Mouse (Mus musculus) stomach, embryonic 15.5 days (tissue): ENCODE measurements around the gene Gm21830. TPM values are rescaled to one million over a fixed set of nuclear protein-coding genes. Genes with fewer than 3 reads are reported as not detected.
"Not testable (repeated sequence)": the region's sequence is repeated elsewhere in the genome, so short reads cannot be mapped to it uniquely, and the experiment has no call there.

Experiments used
- ATAC-seq: fragments of 200-750 bp; cut with Nextera tagmentation; 2 replicates; pipeline ENCODE4 v1.8.0; 2017; ENCODE audit warnings: low read depth, moderate number of reproducible peaks, moderate TSS enrichment; ENCODE audit not compliant: insufficient read depth, low FRiP score
- H3K27ac ChIP-seq: fragments of 300-500 bp; sonication (generic); 2 replicates; pipeline ENCODE4 v1.5.1; 2015; ENCODE audit warnings: mild to moderate bottlenecking, inconsistent platforms
- H3K27me3 ChIP-seq: fragments of 300-500 bp; sonication (generic); replicated peaks from 2 replicates; pipeline ENCODE4 v1.6.1; 2015; ENCODE audit warnings: inconsistent platforms
- H3K36me3 ChIP-seq: fragments of 300-500 bp; sonication (generic); 2 replicates; pipeline ENCODE4 v1.6.1; 2015; ENCODE audit warnings: inconsistent platforms
- H3K4me1 ChIP-seq: fragments of 300-500 bp; sonication (generic); 2 replicates; pipeline ENCODE4 v1.6.1; 2015; ENCODE audit warnings: inconsistent platforms
- H3K4me2 ChIP-seq: fragments of 300-500 bp; sonication (generic); 2 replicates; pipeline ENCODE4 v1.6.1; 2015; ENCODE audit warnings: mild to moderate bottlenecking, inconsistent platforms
- H3K4me3 ChIP-seq: fragments of 300-500 bp; sonication (generic); replicated peaks from 2 replicates; pipeline ENCODE4 v1.5.1; 2015; ENCODE audit warnings: inconsistent platforms
- H3K9ac ChIP-seq: fragments of 300-500 bp; sonication (generic); 2 replicates; pipeline ENCODE4 v1.6.1; 2015; ENCODE audit warnings: inconsistent platforms
- H3K9me3 ChIP-seq: fragments of 300-500 bp; sonication (generic); 2 replicates; pipeline ENCODE4 v1.6.1; 2016; ENCODE audit warnings: inconsistent platforms
- WGBS: fragments of 180-500 bp; shearing (Covaris S2); methylation state at CpG from one replicate; pipeline ENCODE4 v1.1.7; 2015; 5-methylcytosine and 5-hydroxymethylcytosine counted together
- polyA plus RNA-seq: library from polyadenylated mRNA; unstranded; fragments of >200 nt; fragmentation: Nextera tagmentation; extraction: Ambion mirVana; gene quantifications from 2 replicates; pipeline ENCODE4 v1.2.1, GENCODE M21; 2015

The Gm21830 gene
- polyA plus RNA-seq: not detected in 2 replicates

DNA sequence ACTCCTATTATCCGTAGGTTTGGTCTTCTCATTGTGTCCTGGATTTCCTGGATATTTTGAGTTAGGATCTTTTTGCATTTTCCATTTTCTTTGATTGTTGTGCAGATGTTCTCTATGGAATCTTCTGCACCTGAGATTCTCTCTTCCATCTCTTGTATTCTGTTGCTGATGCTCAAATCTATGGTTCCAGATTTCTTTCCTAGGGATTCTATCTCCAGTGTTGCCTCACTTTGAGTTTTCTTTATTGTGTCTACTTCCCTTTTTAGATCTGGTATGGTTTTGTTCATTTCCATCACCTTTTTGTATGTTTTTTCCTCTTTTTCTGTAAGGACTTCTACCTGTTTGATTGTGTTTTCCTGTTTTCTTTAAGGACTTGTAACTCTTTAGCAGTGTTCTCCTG is at the start of gene Gm21830:
Gm21830 (plus strand) TSS at position 301 of the 400 bp plus-strand sequence.
- H3K4me3 ChIP-seq, H3K4me1 ChIP-seq, H3K36me3 ChIP-seq, H3K4me2 ChIP-seq, H3K27me3 ChIP-seq, H3K9ac ChIP-seq, ATAC-seq, H3K9me3 ChIP-seq, H3K27ac ChIP-seq: not testable (repeated sequence)
- WGBS: no CpG with 5 or more reads among the region's 1 CpGs

GRCm38 (mm10) chr2:67364506-67364905 is 49.0 kb upstream of the Gm21830 start:
- H3K4me1 ChIP-seq: no peaks in the 10 kb centered on the region
- H3K4me3 ChIP-seq: no peak overlapping the region
- H3K36me3 ChIP-seq: no peaks in the 10 kb centered on the region
- WGBS: 75% methylated on average over 2 of the region's 2 CpGs
- no peaks in the 10 kb centered on the region for H3K9me3 ChIP-seq
- H3K4me2 ChIP-seq: no peak overlapping the region
- no peak overlapping the region for H3K27ac ChIP-seq
- H3K9ac ChIP-seq: no peak overlapping the region
- no peak for ATAC-seq
- no peaks in the 10 kb centered on the region for H3K27me3 ChIP-seq

- no peak overlapping the region for H3K9ac ChIP-seq
- H3K4me3 ChIP-seq: no peak overlapping the region
- no peak for ATAC-seq
- H3K4me2 ChIP-seq: no peak overlapping the region
- no peak overlapping the region for H3K27ac ChIP-seq
- no peaks in the 10 kb centered on the region for H3K27me3 ChIP-seq
- 55% methylated on average over 3 of the region's 3 CpGs for WGBS
- H3K9me3 ChIP-seq: no peaks in the 10 kb centered on the region
- H3K4me1 ChIP-seq: no peaks in the 10 kb centered on the region
- H3K36me3 ChIP-seq: no peaks in the 10 kb centered on the region
These were observed 35.0 kb upstream of the Gm21830 start for GRCm38 (mm10) chr2:67378504-67378903.

DNA sequence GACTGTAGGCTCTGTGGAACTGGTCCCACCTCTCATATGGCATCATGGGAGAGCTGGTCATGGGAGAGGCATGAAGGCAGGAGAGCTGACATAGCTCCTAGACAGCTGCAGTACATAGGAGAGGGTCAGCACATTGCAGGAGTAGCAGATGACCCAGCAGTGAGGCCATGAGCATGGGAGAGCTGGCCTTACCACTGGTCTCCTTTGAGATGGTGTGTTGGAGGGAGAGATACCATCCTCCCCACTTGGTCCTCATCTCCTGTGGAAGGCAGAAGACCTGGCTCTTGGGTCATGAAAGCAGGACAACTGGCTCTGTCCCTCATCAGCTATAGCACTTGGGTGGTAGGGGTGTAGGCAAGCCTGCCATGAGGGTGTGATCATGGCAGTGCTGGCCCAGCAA is 7.3 kb downstream of the Gm21830 start:
- no peaks in the 10 kb centered on the region for H3K36me3 ChIP-seq
- H3K27ac ChIP-seq: no peak overlapping the region
- no peaks in the 10 kb centered on the region for H3K27me3 ChIP-seq
- no peak for ATAC-seq
- H3K4me1 ChIP-seq: no peaks in the 10 kb centered on the region
- no peak overlapping the region for H3K4me3 ChIP-seq
- H3K9me3 ChIP-seq: no peaks in the 10 kb centered on the region
- no peak overlapping the region for H3K4me2 ChIP-seq
- H3K9ac ChIP-seq: no peak overlapping the region

GRCm38 (mm10) chr2:67422799-67423198 is 9.3 kb downstream of the Gm21830 start:
- no peak overlapping the region for H3K4me2 ChIP-seq
- 91% methylated on average over 1 of the region's 1 CpGs for WGBS
- no peaks in the 10 kb centered on the region for H3K27me3 ChIP-seq
- H3K9ac ChIP-seq: no peak overlapping the region
- no peak overlapping the region for H3K27ac ChIP-seq
- ATAC-seq: no peak
- no peak overlapping the region for H3K4me3 ChIP-seq
- H3K36me3 ChIP-seq: no peaks in the 10 kb centered on the region
- no peaks in the 10 kb centered on the region for H3K9me3 ChIP-seq
- H3K4me1 ChIP-seq: no peaks in the 10 kb centered on the region

DNA sequence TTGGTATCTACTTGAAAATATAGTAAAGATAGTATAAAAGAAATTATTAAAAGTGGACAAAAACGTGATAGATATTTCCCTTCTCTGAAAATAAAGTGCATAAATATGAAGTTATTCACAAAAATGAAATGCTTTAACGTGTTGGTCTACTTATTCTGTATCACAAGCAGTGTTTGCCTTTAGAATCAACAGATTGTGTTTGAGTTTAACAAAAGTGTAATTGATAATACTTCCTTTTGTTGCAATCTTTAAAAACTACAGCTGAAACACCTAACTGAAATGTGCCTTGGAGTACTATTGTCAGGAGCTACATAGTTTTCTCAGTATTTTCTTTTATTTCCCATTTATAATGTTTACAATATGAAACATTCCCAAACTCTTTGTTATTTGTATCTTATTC is 19.6 kb downstream of the Gm21830 start, which contains the start of gene Gm26727:
Gm26727 (minus strand) TSS at position 101 of the 400 bp plus-strand sequence.
- Histone ChIP-seq H3K9ac (no peak within 1 kb of the TSS), H3K27ac (no peak within 1 kb of the TSS), H3K4me1 (no peaks in the 10 kb centered on the region), H3K36me3 (no peaks in the 10 kb centered on the region), H3K27me3 (no peaks in the 10 kb centered on the region), H3K9me3 (no peaks in the 10 kb centered on the region), H3K4me3 (no peak within 1 kb of the TSS), H3K4me2 (no peak within 1 kb of the TSS)
- 60% methylated on average over 2 of the region's 2 CpGs for WGBS
- ATAC-seq: no peak

DNA sequence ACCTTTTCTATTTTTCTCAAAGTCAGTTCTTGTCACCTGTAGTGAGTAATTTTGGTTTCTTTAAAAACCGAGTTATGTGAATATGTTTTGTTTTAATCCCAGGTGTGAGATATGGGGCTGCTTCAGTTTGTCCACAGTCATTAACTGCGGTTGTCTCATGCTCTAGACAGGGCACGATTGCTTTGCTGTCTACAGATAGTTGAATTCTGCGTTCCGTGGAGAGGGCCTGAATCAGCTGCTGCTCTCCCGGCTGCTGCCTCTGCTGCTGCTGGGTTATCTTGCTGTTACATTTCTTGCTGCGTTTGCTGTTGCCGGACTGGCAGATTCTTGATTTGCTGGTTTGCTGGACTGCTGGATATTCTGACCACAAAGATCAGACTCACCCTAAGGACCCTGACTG is 24.8 kb downstream of the Gm21830 start:
- H3K9ac ChIP-seq: no peak overlapping the region
- H3K4me1 ChIP-seq: no peaks in the 10 kb centered on the region
- H3K4me2 ChIP-seq: no peak overlapping the region
- H3K27me3 ChIP-seq: no peaks in the 10 kb centered on the region
- H3K4me3 ChIP-seq: no peak overlapping the region
- WGBS: 69% methylated on average over 8 of the region's 8 CpGs
- no peak for ATAC-seq
- no peaks in the 10 kb centered on the region for H3K9me3 ChIP-seq
- no peaks in the 10 kb centered on the region for H3K36me3 ChIP-seq
- H3K27ac ChIP-seq: no peak overlapping the region

DNA sequence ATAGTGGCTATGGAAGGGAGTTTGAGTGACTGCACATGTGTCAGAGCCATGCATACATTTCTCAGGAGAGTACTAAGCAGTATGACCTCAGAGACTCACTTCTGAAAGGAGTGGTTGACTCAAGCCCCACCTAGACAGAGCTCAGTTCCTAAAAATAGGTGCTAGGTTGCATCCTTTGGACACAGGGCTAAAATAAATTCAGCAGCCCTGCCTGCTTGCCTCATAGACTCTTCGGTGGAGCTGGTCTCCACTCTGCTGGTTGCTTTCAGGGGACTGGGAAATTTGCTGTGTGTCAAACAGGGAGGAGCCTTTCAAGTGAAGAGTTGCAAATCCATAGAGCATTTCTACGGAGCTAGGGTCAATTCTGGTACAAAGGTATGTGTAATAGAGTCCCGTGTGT is 32.3 kb downstream of the Gm21830 start, which contains the start of gene Xirp2:
Xirp2 (plus strand) TSS at position 223 of the 400 bp plus-strand sequence.
- WGBS: 67% methylated on average over 3 of the region's 3 CpGs
- H3K9ac ChIP-seq: no peak within 1 kb of the TSS

GRCm38 (mm10) chr2:67446772-67447171 is 33.2 kb downstream of the Gm21830 start:
- no peak overlapping the region for H3K9ac ChIP-seq
- ATAC-seq: no peak
- H3K4me1 ChIP-seq: no peaks in the 10 kb centered on the region
- no peaks in the 10 kb centered on the region for H3K36me3 ChIP-seq
- no peak overlapping the region for H3K4me3 ChIP-seq
- H3K27me3 ChIP-seq: no peaks in the 10 kb centered on the region
- 44% methylated on average over 1 of the region's 1 CpGs for WGBS
- no peak overlapping the region for H3K27ac ChIP-seq
- H3K4me2 ChIP-seq: no peak overlapping the region
- H3K9me3 ChIP-seq: no peaks in the 10 kb centered on the region

More for the DNA sequence above, 32.3 kb downstream of the Gm21830 start, which contains the start of gene Xirp2:
- no peaks in the 10 kb centered on the region for H3K9me3 ChIP-seq
- ATAC-seq: no peak
- H3K27ac ChIP-seq: no peak within 1 kb of the TSS
- no peaks in the 10 kb centered on the region for H3K4me1 ChIP-seq
- H3K4me3 ChIP-seq: no peak within 1 kb of the TSS
- H3K27me3 ChIP-seq: no peaks in the 10 kb centered on the region
- no peaks in the 10 kb centered on the region for H3K36me3 ChIP-seq
- H3K4me2 ChIP-seq: no peak within 1 kb of the TSS

DNA sequence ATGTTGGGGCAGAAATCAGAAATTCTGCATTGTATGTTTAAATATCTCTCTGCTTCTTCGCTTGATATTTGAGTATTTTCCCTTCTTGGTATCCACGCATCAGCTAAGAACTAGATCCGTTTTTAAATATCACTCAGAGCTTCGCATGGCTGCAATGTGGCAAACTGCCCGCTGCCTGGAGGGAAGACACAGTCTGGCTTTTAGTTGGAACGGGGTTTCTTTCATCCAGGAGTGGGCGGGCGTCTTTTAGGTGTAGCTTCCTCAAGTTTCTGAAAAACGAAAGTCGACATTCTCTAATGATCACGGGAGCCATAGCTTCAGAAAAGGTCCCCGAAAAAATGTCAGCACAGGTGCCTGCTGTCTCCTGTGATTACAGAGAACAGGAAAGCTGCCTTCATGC is 33.7 kb downstream of the Gm21830 start:
- Histone ChIP-seq H3K4me2 (peak overlapping the region; percentile 35; the same call in 1 of the 2 replicates), H3K9me3 (no peaks in the 10 kb centered on the region), H3K4me1 (no peaks in the 10 kb centered on the region), H3K27ac (no peak overlapping the region), H3K36me3 (no peaks in the 10 kb centered on the region), H3K9ac (no peak overlapping the region), H3K27me3 (no peaks in the 10 kb centered on the region), H3K4me3 (no peak overlapping the region)
- ATAC-seq: no peak
- WGBS: 57% methylated on average over 12 of the region's 12 CpGs

GRCm38 (mm10) chr2:67460857-67461256 is 47.3 kb downstream of the Gm21830 start:
- Histone ChIP-seq H3K9ac (no peak overlapping the region), H3K4me3 (no peak overlapping the region), H3K4me2 (no peak overlapping the region), H3K27ac (no peak overlapping the region), H3K4me1 (no peaks in the 10 kb centered on the region), H3K27me3 (no peaks in the 10 kb centered on the region), H3K9me3 (no peaks in the 10 kb centered on the region), H3K36me3 (no peaks in the 10 kb centered on the region)
- no peak for ATAC-seq
- 86% methylated on average over 3 of the region's 3 CpGs for WGBS

GRCm38 (mm10) chr2:67467036-67467435 is 53.5 kb downstream of the Gm21830 start:
- WGBS: 87% methylated on average over 7 of the region's 7 CpGs
- no peak for ATAC-seq
- no peaks in the 10 kb centered on the region for H3K36me3 ChIP-seq

GRCm38 (mm10) chr2:67470030-67470429 is 56.5 kb downstream of the Gm21830 start:
- H3K4me3 ChIP-seq, H3K9me3 ChIP-seq, ATAC-seq, H3K27me3 ChIP-seq, H3K4me1 ChIP-seq, H3K36me3 ChIP-seq, H3K9ac ChIP-seq, H3K4me2 ChIP-seq, H3K27ac ChIP-seq: not testable (repeated sequence)
- 48% methylated on average over 5 of the region's 5 CpGs for WGBS

More at GRCm38 (mm10) chr2:67467036-67467435, 53.5 kb downstream of the Gm21830 start:
- no peak overlapping the region for H3K4me3 ChIP-seq
- no peaks in the 10 kb centered on the region for H3K9me3 ChIP-seq
- H3K27ac ChIP-seq: no peak overlapping the region
- H3K4me2 ChIP-seq: no peak overlapping the region
- H3K4me1 ChIP-seq: no peaks in the 10 kb centered on the region
- no peak overlapping the region for H3K9ac ChIP-seq
- H3K27me3 ChIP-seq: no peaks in the 10 kb centered on the region
